Mouse (Mus musculus): ENCODE results near the gene Cnr2.

Cnr2 gene

DNA sequence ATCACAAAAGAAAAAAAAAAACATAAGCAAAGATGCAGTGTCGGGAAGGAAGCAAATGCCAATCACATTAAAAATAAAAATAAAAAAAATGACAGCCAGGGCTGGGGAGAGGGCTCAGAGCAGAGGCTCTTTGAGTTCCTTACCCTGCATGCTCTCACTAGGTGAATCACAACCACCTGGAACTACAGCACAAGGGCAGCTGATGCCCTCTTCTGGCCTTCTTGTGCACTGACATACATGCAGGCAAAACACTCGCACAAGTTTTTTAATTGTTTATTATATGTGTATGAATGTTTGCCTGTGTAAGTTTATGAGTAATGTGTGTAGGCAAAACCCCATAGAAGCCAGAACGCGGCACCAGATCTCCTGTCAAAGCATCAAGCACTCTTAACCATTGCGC lies 36.6 kb downstream of the Cnr2 start:
- in situ Hi-C loops (cut with MboI) = no loop called here

DNA sequence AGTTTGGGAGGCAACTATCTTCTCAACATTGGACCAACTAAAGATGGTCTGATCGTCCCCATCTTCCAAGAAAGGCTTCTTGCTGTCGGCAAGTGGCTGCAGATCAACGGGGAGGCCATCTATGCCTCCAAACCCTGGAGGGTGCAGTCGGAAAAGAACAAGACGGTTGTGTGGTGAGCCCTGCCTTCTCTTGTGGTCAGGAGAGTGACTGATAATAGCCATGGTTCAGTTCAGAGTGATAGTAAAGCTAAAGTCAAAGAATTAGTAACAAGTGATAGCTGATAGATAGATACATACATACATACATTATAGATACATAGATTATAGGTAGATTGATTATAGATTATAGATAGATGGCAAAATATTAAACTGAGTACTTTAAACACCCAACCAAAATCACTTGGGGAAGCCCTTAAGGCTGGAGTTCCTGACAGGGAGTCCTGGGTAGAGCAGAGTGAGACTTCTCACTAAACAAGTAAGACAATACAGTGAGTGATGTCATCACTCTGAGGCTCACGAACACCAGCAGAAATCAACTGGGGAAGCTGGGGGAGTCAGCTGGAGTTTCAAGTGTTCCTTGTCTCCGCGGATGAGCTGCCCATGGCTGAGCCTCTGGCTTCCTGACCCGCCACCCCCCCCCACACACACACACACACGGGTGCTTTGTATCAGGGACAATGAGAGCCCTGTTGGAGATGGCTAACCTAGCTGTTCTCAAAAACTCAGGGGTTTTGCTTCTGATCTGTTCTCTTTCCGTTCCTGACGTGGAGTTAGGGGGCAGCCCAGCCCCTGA lies 39.7 kb downstream of the Cnr2 start:
- in situ Hi-C loops (cut with MboI) = no loop called here

DNA sequence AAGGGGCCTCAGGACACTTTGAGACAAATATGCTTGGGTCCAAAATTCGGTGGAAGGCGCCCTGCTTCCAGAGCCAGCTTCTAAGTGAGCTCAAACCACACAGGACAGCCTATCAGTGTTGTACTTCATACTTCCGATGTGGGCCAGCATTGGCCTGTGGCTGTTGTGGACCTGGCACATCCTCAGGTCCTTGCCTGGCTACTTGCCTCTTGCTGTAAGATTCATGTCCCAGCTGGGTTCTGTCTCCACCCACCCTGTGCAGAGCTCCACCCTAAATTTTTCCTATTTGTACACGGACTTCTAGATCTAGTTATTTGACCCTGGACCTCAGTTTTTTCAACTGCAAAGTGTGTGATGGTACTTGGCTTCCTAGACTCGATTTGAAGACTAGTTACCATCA lies 40.3 kb downstream of the Cnr2 start:
- in situ Hi-C loops (cut with MboI) = no loop called here

DNA sequence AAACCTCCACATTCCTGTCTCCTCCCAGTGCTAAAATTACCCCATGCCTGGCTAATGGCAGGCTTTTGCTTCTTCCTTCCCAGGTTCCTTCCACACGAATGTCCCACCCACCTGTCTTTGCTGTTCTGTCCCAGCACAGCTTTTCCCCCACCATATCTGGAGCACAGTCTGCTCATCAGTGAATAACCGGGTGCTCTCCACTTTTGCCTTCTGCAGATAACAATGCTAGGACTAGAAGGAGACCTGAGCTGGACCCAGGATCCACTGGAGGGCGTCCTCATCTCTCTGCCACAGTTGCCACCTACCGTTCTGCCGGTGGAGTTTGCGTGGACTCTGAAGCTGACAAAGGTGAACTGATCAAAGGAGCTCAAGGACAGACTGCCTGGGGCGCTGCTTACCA lies 43.7 kb downstream of the Cnr2 start:
- in situ Hi-C loops (cut with MboI) = no loop called here

DNA sequence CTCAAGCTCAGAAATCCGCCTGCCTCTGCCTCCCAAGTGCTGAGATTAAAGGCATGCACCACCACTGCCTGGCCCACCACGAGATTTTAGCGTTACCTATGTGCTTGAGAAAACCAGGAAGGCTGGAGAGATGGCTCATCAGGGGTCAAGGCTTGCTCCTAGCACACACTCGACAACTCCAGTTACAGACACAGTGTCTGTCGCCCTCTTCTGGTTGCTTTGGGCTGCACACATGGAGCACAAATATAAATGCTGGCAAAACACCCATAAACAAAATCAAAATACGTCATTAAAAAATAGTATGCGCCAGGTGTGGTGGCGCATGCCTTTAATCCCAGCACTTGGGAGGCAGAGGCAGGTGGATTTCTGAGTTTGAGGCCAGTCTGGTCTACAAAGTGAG lies 45.8 kb downstream of the Cnr2 start:
- in situ Hi-C loops (cut with MboI) = loop anchor here (10.0 kb wide), 1 partner anchor 136 kb away; no protein-coding TSS in a partner anchor

DNA sequence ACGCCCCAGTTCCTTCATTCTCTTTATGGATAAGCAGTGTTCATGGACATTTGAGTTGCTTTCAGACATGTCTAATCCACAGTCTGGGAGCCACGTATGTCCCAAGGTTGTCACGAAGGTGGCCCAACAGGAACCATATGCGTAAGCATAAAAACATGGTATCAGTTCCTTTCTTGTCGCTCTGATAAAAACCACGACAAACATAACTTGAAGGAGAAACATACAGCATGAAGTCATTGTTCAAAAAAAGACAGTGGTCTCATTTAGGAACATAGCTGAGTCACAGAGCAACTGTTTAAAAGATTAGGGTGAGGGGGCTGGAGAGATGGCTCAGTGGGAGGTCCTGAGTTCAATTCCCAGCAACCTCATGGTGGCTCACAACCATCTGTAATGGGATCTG lies 47.0 kb downstream of the Cnr2 start:
- in situ Hi-C loops (cut with MboI) = loop anchor here (10.0 kb wide), 1 partner anchor 137 kb away; no protein-coding TSS in a partner anchor

DNA sequence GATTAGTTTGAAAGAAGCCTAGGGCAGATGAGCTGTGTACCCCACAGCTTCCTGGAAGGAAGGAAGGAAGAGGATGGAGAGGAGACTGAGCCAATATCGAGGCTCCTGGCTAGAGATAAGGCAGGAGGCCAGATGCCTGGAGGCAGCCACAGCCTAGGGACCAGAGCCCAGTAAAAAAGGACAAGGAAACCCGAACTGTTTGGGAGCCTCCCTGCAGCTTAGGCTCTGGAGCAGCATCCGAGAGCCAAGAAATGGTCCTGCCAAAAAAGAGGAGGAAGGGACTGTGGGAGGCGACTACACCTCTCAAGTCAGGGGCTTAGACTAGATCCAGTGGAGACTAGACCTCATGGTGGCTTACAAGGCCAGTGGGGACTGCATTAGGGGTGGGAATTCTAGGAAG lies 48.2 kb downstream of the Cnr2 start:
- in situ Hi-C loops (cut with MboI) = loop anchor here (10.0 kb wide), 1 partner anchor 139 kb away; no protein-coding TSS in a partner anchor

DNA sequence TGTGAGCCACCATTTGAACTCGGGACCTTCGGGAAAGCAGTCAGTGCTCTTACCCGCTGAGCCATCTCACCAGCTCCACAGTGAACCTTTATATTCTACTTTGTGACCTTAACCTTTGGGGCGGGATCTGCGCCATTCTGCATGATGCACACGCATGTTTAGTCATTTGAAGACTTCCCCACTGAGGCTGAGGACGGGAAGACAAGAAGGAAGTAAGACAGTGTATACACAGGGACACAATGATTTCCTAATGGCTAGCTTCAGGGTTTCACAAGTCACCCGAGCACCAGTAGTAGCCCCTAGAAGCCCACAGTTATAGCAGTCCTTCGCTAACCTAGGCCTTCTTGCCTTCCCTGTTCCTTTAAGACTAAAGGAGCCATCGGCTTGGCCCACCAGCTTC lies 50.5 kb downstream of the Cnr2 start:
- in situ Hi-C loops (cut with MboI) = loop anchor here (10.0 kb wide), 1 partner anchor 141 kb away; no protein-coding TSS in a partner anchor

DNA sequence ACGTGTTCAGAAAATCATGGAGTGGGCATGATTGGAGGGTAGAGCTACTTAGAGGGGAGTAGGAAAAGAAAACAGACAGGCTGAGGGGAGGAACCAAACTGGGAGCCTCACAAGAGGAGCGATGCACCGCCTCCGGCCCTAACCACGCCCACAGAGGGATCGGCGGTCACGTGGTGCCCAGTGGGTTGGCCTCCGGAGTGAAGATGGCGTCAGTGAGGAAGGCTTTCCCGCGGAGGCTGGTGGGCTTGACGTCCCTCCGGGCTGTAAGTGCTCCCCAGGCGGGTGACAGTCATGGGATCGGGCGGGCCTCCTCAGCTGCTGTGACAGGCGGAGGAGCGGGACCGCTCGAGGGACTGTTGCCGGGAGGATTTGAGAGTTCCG lies 51.1 kb downstream of the Cnr2 start, which contains the start of gene Hmgcl:
Hmgcl (plus strand) TSS at position 171 of the 381 bp plus-strand sequence.
- in situ Hi-C loops (cut with MboI) = loop anchor here (10.0 kb wide), 1 partner anchor 141 kb away; no protein-coding TSS in a partner anchor

DNA sequence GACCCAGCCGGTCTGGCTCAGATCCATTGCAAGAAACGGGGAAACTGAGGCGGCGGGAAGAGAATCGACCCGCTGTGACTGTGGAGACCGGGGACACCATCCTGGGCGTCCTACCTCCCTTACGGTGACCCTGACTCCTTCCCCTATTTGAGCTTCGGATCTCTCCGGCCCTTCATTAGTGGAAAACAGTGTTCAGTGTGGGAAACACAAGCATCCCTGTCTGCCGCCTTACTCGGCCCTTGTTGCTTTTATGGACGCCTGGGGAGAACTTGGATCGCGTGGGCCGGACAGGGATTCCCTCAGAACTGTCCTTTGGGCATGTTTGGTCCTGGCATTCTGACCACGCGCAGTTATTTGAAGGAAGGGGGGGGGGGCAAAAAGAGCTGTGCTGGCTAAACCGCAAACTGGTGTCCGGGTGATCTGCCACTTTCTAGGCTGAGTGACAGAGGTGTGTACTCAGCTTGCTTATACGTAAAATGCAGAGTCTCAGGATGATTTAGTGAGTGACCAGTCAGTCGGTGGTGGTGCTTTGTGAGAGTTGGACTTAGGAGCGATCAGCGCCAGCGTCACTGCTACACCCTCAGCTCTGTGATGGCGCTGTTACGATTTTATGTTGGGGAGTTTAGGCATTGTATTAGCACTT lies 51.6 kb downstream of the Cnr2 start:
- in situ Hi-C loops (cut with MboI) = loop anchor here (10.0 kb wide), 1 partner anchor 142 kb away; no protein-coding TSS in a partner anchor

DNA sequence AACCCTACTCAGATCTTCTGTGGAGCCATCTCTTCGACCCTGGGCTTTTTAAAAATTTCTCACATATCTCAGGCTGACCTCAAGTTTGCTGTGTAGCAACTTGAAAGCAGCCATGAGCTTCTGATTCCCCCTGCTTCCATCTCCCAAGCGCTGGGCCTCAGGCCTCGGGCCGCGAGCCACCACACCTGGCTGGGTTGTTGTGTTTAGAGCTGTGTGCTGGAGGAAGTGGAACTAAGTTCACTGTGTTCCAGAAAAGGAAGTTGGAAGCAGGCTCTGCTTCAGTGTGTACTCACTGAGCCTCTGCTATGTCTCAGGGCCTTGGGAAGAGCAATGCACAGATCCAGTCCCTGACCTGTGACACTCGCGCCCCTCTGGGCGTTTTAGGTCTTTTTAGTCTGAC lies 52.9 kb downstream of the Cnr2 start:
- in situ Hi-C loops (cut with MboI) = loop anchor here (10.0 kb wide), 1 partner anchor 143 kb away; no protein-coding TSS in a partner anchor

DNA sequence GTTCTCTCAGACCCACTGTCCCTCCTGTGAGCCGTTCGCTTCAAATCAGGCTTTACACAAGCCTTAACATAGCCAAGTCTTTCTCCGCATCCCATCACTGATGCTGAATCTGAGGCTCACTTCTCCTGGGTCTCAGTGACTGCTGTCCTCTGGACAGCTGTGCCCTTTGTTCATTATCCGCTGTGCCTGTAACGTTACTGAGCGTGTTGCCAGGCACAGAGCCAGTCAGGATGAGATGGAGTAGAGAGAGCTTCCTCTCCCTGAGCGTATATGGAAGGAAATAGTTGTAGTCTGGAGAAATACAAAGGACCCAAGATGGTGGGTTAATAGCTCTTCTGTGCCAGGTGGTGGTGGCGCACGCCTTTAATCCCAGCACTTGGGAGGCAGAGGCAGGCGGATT lies 54.3 kb downstream of the Cnr2 start:
- in situ Hi-C loops (cut with MboI) = loop anchor here (10.0 kb wide), 1 partner anchor 145 kb away; no protein-coding TSS in a partner anchor

DNA sequence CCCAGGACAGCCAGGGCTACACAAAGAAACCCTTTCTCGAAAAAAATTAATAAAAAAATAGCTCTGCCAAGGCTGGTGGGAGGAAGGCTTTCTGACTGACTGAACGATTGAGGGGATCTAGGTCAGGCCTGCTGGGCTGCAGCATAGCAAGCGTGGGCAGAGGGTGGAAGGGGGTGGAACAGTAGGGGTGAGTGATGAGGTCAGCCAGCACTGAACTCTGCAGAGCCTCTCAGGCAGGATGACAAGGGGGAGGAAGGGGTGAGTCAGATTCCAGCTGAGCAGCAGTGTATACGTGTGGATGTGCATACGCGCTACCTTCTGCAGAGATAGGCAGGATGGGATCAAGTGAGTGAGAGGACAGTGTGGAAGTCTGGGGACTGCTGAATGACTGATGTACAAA lies 54.7 kb downstream of the Cnr2 start:
- in situ Hi-C loops (cut with MboI) = loop anchor here (10.0 kb wide), 1 partner anchor 145 kb away; no protein-coding TSS in a partner anchor

DNA sequence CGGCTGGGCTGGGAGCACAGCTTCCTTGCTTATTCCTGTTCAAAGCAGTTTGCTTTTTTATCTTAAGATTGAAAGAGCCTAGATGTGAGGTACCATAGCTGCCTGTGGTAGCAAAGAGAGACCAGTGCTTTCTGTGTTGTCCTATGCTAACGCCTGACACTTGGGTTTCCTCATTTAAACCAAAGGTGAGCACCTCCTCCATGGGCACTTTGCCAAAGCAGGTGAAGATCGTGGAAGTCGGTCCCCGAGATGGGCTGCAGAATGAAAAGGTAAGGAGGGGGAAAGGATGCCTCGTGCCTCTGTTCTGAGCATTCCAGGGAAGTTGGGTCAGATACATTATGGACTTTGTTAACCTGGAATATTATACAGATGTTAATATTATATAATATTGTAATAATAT lies 55.2 kb downstream of the Cnr2 start:
- in situ Hi-C loops (cut with MboI) = no loop called here

DNA sequence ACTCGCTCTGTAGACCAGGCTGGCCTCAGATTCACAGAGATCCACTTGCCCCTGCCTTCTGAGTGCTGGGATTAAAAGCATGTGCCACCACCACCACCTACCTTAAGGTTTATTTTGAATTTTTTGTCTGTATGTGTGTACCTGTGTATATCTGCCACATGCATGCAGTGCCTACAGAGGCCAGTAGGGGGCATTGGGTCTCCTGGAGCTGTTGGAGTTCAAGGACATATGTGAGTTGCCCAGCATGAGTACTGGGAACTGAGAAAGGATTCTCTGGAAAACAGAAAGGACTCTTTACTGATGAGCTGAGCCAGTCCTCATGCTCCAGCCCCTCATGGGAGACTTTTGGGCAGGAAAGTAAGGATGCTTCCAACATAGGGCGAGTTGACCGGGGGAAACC lies 56.3 kb downstream of the Cnr2 start:
- in situ Hi-C loops (cut with MboI) = no loop called here

DNA sequence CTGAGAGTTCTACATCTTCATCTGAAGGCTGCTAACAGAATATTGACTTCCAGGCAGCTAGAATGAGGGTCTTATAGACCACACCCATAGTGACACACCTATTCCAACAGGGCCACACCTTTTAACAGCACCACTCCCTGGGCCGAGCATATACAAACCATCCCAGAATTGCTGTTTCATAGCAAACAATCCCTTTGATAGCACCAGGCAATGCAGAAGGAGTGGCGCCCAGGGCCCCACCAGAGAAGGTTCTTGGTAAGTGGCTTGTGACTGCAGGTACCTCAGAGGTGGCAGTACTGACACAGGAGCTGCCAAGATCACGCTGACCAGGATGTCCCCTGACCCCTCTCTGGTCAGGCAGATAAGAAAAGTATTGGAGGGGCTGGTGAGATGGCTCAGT lies 58.0 kb downstream of the Cnr2 start:
- in situ Hi-C loops (cut with MboI) = no loop called here

DNA sequence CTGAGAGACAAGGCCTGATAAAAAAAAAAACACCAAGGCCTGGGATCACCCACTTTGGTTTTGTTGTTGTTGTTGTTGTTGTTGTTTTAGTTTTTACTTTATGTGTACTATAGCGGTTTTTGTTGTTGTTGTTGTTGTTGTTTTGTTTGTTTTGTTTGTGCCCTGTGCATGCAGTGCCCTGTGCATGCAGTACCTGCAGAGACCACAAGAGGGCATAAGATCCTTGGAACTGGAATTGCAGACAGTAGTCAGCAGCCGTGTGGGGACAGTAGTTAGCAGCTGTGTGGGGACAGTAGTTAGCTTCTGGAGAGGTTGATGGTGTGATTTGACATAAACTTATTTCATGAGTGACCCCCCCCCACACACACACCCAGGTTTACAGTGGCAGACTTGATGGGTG lies 59.0 kb downstream of the Cnr2 start:
- in situ Hi-C loops (cut with MboI) = no loop called here

DNA sequence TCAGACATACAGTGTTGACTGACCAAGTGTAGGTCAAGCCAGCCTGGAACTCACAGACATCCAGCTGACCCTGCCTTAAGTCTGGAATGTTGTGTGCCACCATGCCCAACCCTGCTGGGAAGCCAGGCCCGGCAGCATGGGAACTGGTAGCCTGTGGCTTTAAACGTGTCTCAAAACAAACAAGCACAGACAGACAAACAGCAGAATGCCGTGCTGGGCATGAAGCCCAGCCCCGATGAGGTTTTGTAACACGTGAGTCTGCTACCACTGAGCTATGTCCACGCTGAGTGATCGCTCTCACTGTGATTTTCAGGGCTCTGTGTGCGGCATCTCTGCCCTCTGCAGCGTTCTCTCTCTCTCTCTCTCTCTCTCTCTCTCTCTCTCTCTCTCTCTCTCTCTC lies 60.7 kb downstream of the Cnr2 start:
- in situ Hi-C loops (cut with MboI) = no loop called here

DNA sequence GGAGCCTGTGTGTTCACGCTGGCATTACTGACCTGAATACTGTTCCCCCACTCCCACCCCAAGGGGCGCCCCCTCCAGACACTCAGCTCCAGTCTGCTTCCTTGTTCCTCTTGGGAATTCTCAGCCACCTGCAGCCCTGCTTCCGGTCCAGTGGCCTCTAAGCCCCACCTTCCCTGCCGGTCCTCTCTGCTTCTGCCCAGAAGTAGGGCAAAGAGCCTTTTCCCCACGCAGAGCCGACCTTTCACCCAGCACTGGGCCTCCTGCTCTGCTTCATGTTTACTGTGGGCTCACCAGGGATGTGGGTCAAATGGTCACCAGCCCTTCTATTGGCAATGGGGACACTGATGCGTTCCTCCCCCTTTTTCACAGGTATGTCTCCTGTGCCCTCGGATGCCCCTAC lies 63.2 kb downstream of the Cnr2 start:
- in situ Hi-C loops (cut with MboI) = no loop called here

DNA sequence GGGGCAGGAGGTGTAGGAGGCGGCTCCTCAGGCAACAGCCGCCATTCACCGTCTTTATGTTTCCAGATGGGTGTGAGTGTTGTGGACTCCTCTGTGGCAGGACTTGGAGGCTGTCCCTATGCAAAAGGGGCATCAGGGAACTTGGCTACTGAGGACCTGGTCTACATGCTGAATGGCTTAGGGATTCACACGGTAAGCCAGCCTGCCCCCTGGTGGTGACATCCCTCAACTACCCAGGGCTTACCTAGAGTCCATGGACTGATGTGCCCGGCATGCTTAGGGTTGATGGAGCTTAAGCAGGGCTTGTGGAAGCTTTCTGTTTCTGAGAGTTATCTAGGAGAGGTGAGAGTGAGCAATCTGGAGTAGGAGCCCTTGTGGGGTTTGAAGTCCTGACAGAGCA lies 65.5 kb downstream of the Cnr2 start:
- in situ Hi-C loops (cut with MboI) = no loop called here

DNA sequence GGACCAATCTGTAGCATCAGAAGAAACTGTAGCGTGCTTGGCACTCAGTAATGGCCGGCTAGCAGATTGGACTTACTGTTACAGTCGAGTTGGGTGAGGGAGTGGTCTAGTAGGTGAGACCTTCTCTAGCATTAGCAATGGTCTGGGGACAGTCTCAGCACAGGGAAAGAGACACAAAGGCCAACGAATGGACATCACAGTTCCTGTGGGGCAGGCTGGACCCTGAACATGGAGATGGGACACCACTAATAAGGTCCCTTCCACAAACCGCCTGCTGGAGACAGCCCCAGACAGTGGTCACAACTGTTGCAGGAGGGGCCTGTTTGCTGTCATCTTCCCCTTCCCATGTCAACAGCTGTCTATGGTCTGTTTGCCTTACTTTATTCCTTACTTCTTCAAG lies 66.5 kb downstream of the Cnr2 start:
- in situ Hi-C loops (cut with MboI) = no loop called here

DNA sequence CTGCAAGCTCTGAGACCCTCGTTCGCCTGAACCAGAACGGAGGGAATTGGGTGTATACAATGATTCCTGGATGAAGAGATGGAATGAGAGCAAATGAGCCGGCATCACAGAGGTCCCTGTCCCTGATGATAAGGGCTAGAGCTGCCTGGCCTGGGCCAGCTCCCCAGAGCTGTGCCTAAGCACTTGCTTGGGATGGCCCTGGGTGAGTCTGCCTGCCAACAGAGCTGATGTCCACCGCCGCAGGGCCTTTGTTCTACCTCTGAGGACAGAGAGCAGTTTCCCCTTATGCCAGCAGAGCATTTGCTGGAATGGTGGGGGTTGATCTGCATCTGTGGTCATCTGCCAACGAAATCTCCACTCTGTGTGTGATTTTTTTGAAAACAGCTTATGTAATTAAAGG lies 67.0 kb downstream of the Cnr2 start:
- in situ Hi-C loops (cut with MboI) = no loop called here

DNA sequence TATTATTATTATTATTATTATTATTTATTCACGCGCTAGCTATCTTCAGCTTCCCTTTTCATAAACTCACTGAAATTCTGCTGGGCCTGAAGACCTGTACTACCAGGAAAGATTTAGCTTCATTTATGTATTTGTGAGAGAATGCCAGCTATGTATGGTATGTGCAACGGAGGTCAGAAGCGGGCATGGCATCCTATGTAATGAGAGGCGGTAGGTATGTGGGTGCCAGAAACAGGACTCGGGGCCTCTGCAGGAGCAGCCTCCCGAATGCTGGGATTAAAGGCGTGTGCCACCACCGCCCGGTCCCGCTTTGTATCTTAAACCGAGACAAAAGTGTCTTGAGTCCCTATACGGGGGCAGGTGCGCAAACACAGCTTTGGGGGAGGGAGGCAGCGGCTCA lies 67.8 kb downstream of the Cnr2 start:
- in situ Hi-C loops (cut with MboI) = no loop called here
